Mouse (Mus musculus): ENCODE results near the gene Grb2.

DNA sequence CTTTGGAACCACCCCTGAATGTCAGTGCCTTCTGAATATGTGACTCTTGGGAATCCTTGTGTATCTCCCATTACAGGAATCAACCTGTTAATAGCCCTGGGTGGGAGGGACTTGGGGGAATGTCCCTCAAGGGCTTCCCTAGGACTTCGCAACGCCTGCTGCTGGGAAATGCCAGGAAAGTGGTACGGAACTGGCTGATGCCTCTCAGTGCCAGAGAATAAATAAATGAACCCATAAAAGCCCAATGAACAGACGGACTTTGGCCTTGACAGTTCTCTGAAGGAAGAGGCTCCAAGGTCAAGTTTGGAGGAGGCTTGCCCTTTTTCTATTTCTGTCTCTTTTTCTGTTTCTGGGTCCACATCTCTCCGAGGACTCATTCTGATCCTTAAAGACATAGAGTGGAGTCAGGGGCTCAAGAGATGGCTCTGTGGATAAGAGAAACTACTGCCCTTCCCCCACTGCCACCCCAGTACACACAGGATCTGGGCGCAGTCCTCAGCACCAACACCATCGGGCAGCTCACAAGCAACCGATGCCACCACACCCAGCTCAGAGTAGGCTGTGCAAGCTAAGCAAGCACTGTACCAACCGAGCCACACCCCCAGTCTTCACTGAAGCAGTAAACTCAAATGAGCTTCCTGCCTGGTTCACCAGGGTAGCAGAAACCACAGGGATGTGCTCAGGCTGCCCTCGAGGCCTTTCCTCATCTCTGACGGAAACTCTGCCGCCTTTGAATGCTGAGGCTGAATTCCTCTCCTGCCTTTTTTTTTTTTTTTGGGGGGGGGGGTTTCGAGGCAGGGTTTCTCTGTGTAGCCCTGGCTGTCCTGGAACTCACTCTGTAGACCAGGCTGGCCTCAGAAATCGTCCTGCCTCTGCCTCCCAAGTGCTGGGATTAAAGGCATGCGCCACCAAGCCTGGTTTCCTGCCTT is 8.3 kb upstream of the Grb2 start:
- TF ChIP-seq CTCF (IDR thresholded peaks at IDR 0.05; ENCODE audit: extremely low read depth, insufficient read depth, insufficient read length, insufficient replicate concordance) (no peak), POLR2A (IDR thresholded peaks at IDR 0.05; ENCODE audit: low read depth, low read length) (no peak)

Data from spleen, adult 2 months (tissue).